Mouse (Mus musculus): ENCODE measurements around the gene Ifna14.
"Not testable (repeated sequence)": the region's sequence is repeated elsewhere in the genome, so short reads cannot be mapped to it uniquely, and the experiment has no call there.

Gene Ifna14

GRCm38 (mm10) chr4:88571698-88572097 is at the start of gene Ifna14:
TSS of gene Ifna14 (minus strand) at chr4:88571798.
- DNase-seq (ENCODE audit: low read depth, low spot score) = no peak

- no peak for DNase-seq (ENCODE audit: low read depth, low spot score)
Measured at GRCm38 (mm10) chr4:88603276-88603675, 31.7 kb upstream of the Ifna14 start, which contains the start of gene Ifna12. TSS of gene Ifna12 (minus strand) at chr4:88603376.

GRCm38 (mm10) chr4:88592285-88592684 is 20.7 kb upstream of the Ifna14 start, which contains the start of gene Ifna9:
TSS of gene Ifna9 (minus strand) at chr4:88592385.
- no peak for DNase-seq (ENCODE audit: low read depth, low spot score)

- DNase-seq (ENCODE audit: low read depth, low spot score) = no peak
Measured at GRCm38 (mm10) chr4:88561791-88562190, 9.8 kb downstream of the Ifna14 start.

GRCm38 (mm10) chr4:88558145-88558544 is 13.5 kb downstream of the Ifna14 start, which contains the start of gene Ifna15:
TSS of gene Ifna15 (minus strand) at chr4:88558245.
- DNase-seq (ENCODE audit: low read depth, low spot score) = not testable (repeated sequence)

GRCm38 (mm10) chr4:88550161-88550945 is 21.2 kb downstream of the Ifna14 start:
- DNase-seq (ENCODE audit: low read depth, low spot score) = peak; percentile 92

- DNase-seq (ENCODE audit: low read depth, low spot score) = no peak
Measured at GRCm38 (mm10) chr4:88547986-88548385, 23.6 kb downstream of the Ifna14 start.

GRCm38 (mm10) chr4:88543649-88544234 is 27.9 kb downstream of the Ifna14 start:
- peak; percentile 67 for DNase-seq (ENCODE audit: low read depth, low spot score)

- DNase-seq (ENCODE audit: low read depth, low spot score) = no peak
Measured at GRCm38 (mm10) chr4:88537328-88537727, 34.3 kb downstream of the Ifna14 start.

GRCm38 (mm10) chr4:88536640-88537039 is 35.0 kb downstream of the Ifna14 start:
- DNase-seq (ENCODE audit: low read depth, low spot score) = no peak

GRCm38 (mm10) chr4:88535742-88536141 is 35.9 kb downstream of the Ifna14 start:
- DNase-seq (ENCODE audit: low read depth, low spot score) = no peak

- DNase-seq (ENCODE audit: low read depth, low spot score) = no peak
Measured at GRCm38 (mm10) chr4:88534903-88535302, 36.7 kb downstream of the Ifna14 start.

- no peak for DNase-seq (ENCODE audit: low read depth, low spot score)
Measured at GRCm38 (mm10) chr4:88533499-88533898, 38.1 kb downstream of the Ifna14 start.

- no peak for DNase-seq (ENCODE audit: low read depth, low spot score)
Measured at GRCm38 (mm10) chr4:88530892-88531291, 40.7 kb downstream of the Ifna14 start.

- no peak for DNase-seq (ENCODE audit: low read depth, low spot score)
Measured at GRCm38 (mm10) chr4:88530271-88530670, 41.3 kb downstream of the Ifna14 start.

- no peak for DNase-seq (ENCODE audit: low read depth, low spot score)
Measured at GRCm38 (mm10) chr4:88526379-88527049, 45.1 kb downstream of the Ifna14 start.

GRCm38 (mm10) chr4:88525393-88525792 is 46.2 kb downstream of the Ifna14 start:
- no peak for DNase-seq (ENCODE audit: low read depth, low spot score)

GRCm38 (mm10) chr4:88523241-88523640 is 48.4 kb downstream of the Ifna14 start:
- no peak for DNase-seq (ENCODE audit: low read depth, low spot score)

GRCm38 (mm10) chr4:88522674-88523073 is 48.9 kb downstream of the Ifna14 start, which contains the start of gene Ifnb1:
TSS of gene Ifnb1 (minus strand) at chr4:88522774.
- no peak for DNase-seq (ENCODE audit: low read depth, low spot score)
